Mouse (Mus musculus) embryonic facial prominence, embryonic 10.5 days (tissue): ENCODE measurements at regions not wholly inside any gene's neighbourhood (a gene's known extent, or its start where the extent isn't known, plus 50 kb on each side); places are given as distances from the start of the nearest gene placed in this dataset.

ENCODE experiments used
- DNase-seq: peaks from one replicate; pipeline ENCODE4 v3.0.0-alpha.2; 2017; ENCODE audit warnings: low spot score
- H3K27ac ChIP-seq: fragments of 300-500 bp; sonication (generic); replicated peaks from 2 replicates; pipeline ENCODE4 v1.5.1; 2016; ENCODE audit warnings: mild to moderate bottlenecking
- H3K27me3 ChIP-seq: fragments of 300-500 bp; sonication (generic); replicated peaks from 2 replicates; pipeline ENCODE4 v1.6.1; 2016; ENCODE audit warnings: low read depth, mild to moderate bottlenecking; ENCODE audit not compliant: poor library complexity, severe bottlenecking
- H3K36me3 ChIP-seq: fragments of 300-500 bp; sonication (generic); replicated peaks from 2 replicates; pipeline ENCODE4 v1.6.1; 2016; ENCODE audit warnings: mild to moderate bottlenecking, moderate library complexity
- H3K4me1 ChIP-seq: fragments of 300-500 bp; sonication (generic); 2 replicates; pipeline ENCODE4 v1.6.1; 2016
- H3K4me3 ChIP-seq: fragments of 300-500 bp; sonication (generic); 2 replicates; pipeline ENCODE4 v1.5.1; 2016; ENCODE audit warnings: mild to moderate bottlenecking, moderate library complexity
- H3K9me3 ChIP-seq: fragments of 300-500 bp; sonication (generic); 2 replicates; pipeline ENCODE4 v1.6.1; 2016; ENCODE audit warnings: mild to moderate bottlenecking
- WGBS: fragments of 180-500 bp; shearing (Covaris S2); methylation state at CpG from one replicate; pipeline ENCODE4 v1.1.7; 2016; 5-methylcytosine and 5-hydroxymethylcytosine counted together

DNA sequence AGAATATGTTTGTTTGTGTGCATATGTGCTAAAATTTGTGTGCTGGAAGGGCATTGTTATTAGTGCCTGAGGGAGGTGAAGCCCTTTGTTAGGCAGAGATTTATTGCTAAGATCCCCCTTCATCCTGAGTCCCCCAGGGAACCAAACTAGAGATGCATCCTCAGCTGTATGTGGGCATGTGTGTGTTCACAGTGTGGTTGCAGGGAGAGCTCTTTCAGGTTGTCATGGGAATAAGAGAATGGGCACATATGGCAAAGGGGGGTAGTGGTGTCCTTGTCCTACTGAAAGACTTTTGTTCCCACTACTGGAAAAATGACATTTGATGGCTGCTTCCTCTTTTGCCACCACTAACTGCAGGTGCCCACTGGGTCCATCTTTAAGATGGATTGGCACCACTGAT lies 320.4 kb upstream of the Cxcr4 start:
- H3K4me1 ChIP-seq, result peaks cover 6% of the 10 kb centered on the region
- no peaks in the 10 kb centered on the region for H3K27me3 ChIP-seq
- no peaks in the 10 kb centered on the region for H3K36me3 ChIP-seq
- no peak for DNase-seq
- no peak overlapping the region for H3K4me3 ChIP-seq
- no peaks in the 10 kb centered on the region for H3K9me3 ChIP-seq
- H3K27ac ChIP-seq, result no peak overlapping the region

DNA sequence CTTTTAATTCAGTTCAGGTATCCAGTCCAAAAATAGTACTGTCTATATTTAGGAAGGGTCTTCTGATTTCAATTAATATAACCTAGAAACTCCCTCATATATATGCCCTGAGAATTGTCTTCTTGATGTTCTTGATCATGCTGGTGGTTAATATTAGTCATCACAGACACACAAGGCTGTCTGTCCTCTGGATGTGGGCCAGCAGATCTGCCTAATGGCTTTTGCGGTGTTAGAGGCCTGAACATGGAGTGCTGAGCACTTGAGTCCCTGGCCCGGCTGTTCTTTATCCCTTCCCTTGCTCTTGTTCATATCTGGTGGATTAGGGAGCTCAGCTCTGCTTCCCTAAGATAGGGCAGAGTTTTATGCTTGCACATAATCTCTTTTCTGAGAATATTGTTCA lies 315.5 kb upstream of the Cxcr4 start:
- no peaks in the 10 kb centered on the region for H3K36me3 ChIP-seq
- no peaks in the 10 kb centered on the region for H3K9me3 ChIP-seq
- DNase-seq, result no peak
- 92% methylated on average over 2 of the region's 2 CpGs for WGBS
- H3K4me3 ChIP-seq, result no peak overlapping the region
- H3K27ac ChIP-seq, result no peak overlapping the region
- H3K4me1 ChIP-seq, result peaks cover 6% of the 10 kb centered on the region
- no peaks in the 10 kb centered on the region for H3K27me3 ChIP-seq

DNA sequence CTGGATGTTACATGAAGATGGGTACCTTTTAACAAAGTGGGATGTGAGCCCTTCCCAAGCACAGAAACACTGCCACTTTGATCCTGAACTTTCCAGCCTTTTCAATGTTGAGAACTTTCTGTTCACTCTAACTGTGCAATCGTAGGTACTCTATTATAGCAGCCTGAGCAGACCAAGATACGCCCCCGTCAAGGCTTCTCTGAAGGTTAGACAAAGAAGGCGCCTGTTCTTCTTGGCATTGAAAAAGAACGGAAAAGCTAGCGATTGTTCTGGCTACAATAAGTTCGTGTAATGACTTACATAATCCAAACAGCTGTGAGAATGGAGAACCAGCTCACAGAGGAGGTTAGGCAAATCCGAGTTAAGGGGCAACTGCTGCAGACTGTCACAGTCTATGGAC lies 305.9 kb upstream of the Cxcr4 start:
- Histone ChIP-seq H3K4me1 (peaks cover 4% of the 10 kb centered on the region; the same call in 1 of the 2 replicates), H3K27ac (no peak overlapping the region), H3K9me3 (no peaks in the 10 kb centered on the region), H3K27me3 (no peaks in the 10 kb centered on the region), H3K36me3 (no peaks in the 10 kb centered on the region), H3K4me3 (no peak overlapping the region)
- WGBS, result 83% methylated on average over 8 of the region's 8 CpGs
- no peak for DNase-seq

DNA sequence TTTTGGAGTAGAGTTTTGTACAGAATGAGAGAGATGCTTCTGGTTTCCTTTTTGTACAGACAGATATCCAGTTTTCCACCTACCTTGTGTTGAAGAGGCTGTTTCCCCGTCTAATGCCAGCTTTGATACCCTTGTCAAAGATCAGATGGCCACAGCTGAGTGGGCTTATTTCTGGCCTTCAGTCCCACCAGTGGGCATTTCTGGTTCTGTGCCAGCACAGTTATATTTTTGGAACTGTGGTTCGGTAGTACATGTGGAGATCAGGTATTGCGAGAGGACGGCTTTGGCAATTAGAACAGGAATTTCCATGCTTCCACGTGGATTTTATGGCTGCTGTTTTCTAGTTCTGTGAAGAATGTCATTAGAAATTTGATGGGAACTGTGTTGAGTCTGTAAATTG lies 302.5 kb upstream of the Cxcr4 start:
- Histone ChIP-seq H3K4me3 (no peak overlapping the region), H3K4me1 (no peaks in the 10 kb centered on the region), H3K9me3 (no peaks in the 10 kb centered on the region), H3K27ac (no peak overlapping the region), H3K36me3 (no peaks in the 10 kb centered on the region), H3K27me3 (no peaks in the 10 kb centered on the region)
- DNase-seq, result no peak
- 91% methylated on average over 5 of the region's 5 CpGs for WGBS

DNA sequence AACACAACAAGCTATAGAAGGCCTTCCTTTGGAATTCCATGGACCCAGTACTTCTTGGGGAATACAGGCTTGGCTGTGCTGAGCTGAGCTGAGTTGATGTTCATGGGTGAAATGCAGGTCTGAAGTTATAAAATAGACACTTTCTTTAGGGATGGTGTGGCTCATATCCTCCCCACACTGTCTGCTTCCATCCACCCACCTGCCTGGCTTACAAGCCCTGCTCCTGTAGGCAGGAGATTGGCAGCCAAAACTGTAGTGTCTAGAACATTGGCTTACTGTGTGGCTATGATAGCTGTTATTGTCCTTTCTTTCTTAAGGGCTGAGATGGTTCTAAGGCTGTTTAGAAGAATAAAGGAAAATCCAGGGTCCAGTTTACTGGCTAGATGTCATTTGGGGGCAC lies 286.2 kb upstream of the Cxcr4 start:
- H3K36me3 ChIP-seq, result no peaks in the 10 kb centered on the region
- H3K4me3 ChIP-seq, result no peak overlapping the region
- H3K27me3 ChIP-seq, result no peaks in the 10 kb centered on the region
- H3K4me1 ChIP-seq, result no peaks in the 10 kb centered on the region
- no peak for DNase-seq
- no peak overlapping the region for H3K27ac ChIP-seq
- H3K9me3 ChIP-seq, result no peaks in the 10 kb centered on the region

DNA sequence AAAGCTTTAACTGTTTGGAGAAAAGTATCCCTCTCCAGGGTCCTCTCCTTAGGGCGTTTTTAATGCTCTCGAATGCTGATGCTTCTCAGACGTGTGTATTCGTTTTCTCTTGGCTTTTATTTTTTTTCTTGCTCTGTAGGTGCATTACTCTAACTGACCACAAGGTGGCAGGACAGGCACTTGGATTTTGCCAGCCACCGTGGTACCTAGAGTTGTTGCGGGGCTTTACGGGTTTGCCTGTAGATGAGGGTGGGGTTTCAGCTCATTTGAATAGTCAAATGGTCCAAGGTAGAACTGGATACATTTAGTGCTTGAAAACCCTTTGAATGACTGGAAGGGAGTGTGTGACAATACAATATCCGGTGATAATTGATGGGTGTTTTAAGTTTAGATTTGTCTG lies 283.2 kb upstream of the Cxcr4 start:
- Histone ChIP-seq H3K27me3 (no peaks in the 10 kb centered on the region), H3K36me3 (no peaks in the 10 kb centered on the region), H3K27ac (no peak overlapping the region), H3K4me1 (no peaks in the 10 kb centered on the region), H3K4me3 (no peak overlapping the region), H3K9me3 (no peaks in the 10 kb centered on the region)
- peak; percentile 65 for DNase-seq
- 12% methylated on average over 8 of the region's 8 CpGs for WGBS

DNA sequence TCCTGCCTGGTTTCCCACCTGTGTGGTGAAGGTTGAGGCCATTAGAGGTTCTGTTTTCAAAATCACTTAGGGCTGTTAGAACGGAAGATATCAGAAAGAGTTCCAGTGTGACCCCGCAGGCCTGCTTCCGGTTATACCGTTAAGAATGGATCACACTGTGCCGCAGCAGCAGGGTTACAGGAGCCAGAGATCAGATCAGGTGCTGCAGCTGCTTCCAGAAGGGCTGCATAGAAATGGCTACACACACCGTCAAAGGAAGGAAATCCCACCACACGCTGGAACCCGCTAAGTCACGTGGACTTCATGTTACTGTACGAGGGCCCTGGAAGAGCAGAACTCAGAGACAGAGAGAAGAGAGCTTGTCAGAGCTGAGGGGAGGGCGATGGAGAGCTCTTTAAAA lies 282.1 kb upstream of the Cxcr4 start:
- Histone ChIP-seq H3K27me3 (no peaks in the 10 kb centered on the region), H3K36me3 (no peaks in the 10 kb centered on the region), H3K4me1 (no peaks in the 10 kb centered on the region), H3K9me3 (no peaks in the 10 kb centered on the region), H3K4me3 (no peak overlapping the region), H3K27ac (no peak overlapping the region)
- WGBS, result 78% methylated on average over 11 of the region's 11 CpGs
- DNase-seq, result no peak

DNA sequence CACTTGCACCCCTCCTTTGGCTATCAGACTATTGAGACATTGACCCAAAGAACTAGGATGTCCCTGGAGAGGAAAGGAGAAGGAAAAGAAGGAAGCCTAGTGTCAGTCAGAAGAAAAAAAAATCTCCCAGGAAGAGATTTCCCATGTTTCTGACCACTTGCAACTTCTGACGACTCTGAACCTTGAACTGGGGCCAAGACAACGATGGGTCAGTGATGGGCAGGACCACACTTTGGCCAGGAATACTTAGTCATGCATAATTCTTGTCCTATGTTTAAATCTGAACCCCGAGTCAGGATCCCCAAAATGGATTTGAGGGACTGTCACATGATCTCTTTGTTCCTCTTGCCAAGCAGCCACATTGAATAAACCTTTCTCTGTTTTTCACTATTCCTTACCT lies 276.7 kb upstream of the Cxcr4 start:
- no peaks in the 10 kb centered on the region for H3K9me3 ChIP-seq
- 79% methylated on average over 3 of the region's 3 CpGs for WGBS
- no peaks in the 10 kb centered on the region for H3K36me3 ChIP-seq
- no peak for DNase-seq
- no peak overlapping the region for H3K4me3 ChIP-seq
- H3K27me3 ChIP-seq, result no peaks in the 10 kb centered on the region
- H3K4me1 ChIP-seq, result no peaks in the 10 kb centered on the region
- H3K27ac ChIP-seq, result no peak overlapping the region

DNA sequence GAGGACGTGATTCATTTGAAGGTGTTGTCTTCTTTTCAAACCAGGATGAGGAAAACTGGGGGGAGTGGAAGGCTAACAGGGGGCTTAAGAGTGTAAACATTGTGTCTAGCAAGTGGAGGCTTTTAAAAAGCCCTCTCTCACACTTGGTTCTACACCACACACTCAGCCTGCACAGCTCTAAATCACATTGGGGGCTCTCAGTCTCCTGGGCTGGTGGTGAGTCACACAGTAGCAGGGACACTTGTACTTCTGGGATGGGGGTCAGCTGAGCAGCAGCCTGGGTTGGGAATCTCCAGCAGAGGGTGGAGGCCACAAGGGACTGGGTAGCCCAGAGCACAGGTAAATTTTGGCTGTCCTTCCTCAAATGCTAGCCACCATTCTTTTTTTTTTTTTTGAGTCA lies 268.4 kb upstream of the Cxcr4 start:
- Histone ChIP-seq H3K27me3 (no peaks in the 10 kb centered on the region), H3K4me3 (no peak overlapping the region), H3K4me1 (peaks cover 9% of the 10 kb centered on the region), H3K9me3 (no peaks in the 10 kb centered on the region), H3K36me3 (no peaks in the 10 kb centered on the region), H3K27ac (no peak overlapping the region)
- DNase-seq, result no peak
- 7% methylated on average over 1 of the region's 1 CpGs for WGBS

DNA sequence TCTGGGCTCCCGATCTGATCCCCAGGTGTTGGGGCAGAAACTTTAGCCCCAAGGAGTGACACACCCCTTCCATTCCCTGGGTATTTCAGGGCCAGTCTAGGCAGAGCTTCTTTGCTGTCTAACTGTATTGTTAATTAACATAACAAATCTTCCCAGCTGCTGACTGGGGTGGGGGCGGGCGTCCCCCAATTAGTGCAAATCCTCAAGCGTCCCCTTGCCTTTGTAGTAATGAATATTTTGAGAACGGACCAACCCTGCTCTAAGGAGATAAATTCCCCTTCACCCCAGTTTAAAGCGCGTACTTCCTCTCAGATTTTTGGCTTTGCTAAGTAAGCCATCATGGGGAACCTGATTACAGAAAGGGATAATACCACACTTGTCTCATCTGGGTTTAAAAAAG lies 268.0 kb upstream of the Cxcr4 start:
- Histone ChIP-seq H3K9me3 (no peaks in the 10 kb centered on the region), H3K4me1 (peaks cover 9% of the 10 kb centered on the region), H3K27ac (no peak overlapping the region), H3K27me3 (no peaks in the 10 kb centered on the region), H3K4me3 (no peak overlapping the region), H3K36me3 (no peaks in the 10 kb centered on the region)
- DNase-seq, result no peak
- WGBS, result 9% methylated on average over 7 of the region's 7 CpGs

DNA sequence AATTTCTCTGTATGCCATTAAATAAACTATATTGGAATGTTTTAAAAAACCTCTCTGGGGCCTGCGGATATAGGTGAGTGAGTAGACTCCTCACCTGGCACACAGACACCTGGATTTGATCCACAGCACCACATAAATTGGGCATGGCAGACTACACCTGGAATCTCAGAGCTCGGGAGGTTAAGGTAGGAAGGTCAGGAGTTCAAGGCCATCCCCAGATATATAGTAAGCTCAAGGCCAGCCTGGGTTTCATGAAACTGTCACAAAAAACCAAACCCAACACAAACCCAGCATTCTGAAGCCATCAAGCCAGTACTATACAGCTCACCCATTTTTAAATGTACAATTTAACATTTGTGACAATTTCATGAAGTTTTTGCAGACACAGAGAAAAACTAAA lies 266.6 kb upstream of the Cxcr4 start:
- Histone ChIP-seq H3K9me3 (no peaks in the 10 kb centered on the region), H3K4me3 (no peak overlapping the region), H3K27ac (no peak overlapping the region), H3K36me3 (no peaks in the 10 kb centered on the region), H3K4me1 (peaks cover 9% of the 10 kb centered on the region), H3K27me3 (no peaks in the 10 kb centered on the region)
- DNase-seq, result no peak
- WGBS, result 86% methylated on average over 2 of the region's 2 CpGs

DNA sequence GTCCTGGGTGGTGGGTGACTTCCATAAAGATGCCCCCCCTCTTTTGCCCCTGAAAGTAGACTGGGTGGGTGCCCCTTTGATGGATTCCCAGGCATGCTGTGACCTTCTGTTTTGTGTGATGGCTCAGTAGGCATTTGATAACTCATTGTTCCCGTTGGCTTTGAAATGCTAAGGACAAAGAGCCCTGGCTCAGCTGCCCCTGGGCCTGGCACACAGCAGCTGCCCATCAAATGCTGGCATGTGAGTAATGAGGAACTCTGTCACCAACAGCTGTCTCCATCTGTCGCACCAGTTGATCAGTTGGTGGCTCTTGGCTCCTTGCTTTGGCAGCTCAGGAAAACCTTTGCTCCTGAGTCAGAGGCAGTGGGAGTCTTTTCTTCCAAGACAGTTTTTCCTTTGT lies 264.8 kb upstream of the Cxcr4 start:
- no peaks in the 10 kb centered on the region for H3K36me3 ChIP-seq
- no peak overlapping the region for H3K4me3 ChIP-seq
- no peaks in the 10 kb centered on the region for H3K9me3 ChIP-seq
- H3K4me1 ChIP-seq, result peaks cover 9% of the 10 kb centered on the region
- H3K27ac ChIP-seq, result no peak overlapping the region
- H3K27me3 ChIP-seq, result no peaks in the 10 kb centered on the region
- 71% methylated on average over 2 of the region's 2 CpGs for WGBS
- no peak for DNase-seq

DNA sequence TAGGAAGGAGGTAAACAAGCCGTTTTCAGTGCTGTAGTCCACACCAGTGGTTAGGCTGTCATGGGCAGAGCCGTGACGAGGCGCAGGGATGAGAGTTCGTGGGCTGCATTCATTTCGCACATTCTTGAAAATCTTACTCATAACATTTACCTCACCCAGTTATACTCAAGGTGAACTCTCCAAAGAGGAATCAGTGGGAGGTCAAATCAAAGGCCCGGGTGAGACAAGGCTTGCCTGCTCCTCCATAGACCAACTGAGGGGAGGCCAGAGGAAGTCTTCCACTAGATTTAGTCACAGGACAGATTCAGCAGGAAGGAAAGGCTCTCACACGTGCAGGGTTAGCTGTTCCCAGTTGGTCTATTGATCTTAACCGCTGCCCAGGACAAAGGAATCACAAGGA lies 262.6 kb upstream of the Cxcr4 start:
- DNase-seq, result no peak
- H3K36me3 ChIP-seq, result no peaks in the 10 kb centered on the region
- H3K4me3 ChIP-seq, result no peak overlapping the region
- no peaks in the 10 kb centered on the region for H3K9me3 ChIP-seq
- 65% methylated on average over 9 of the region's 9 CpGs for WGBS
- H3K27ac ChIP-seq, result no peak overlapping the region
- peaks cover under 1% of the 10 kb centered on the region; the same call in 1 of the 2 replicates for H3K4me1 ChIP-seq
- H3K27me3 ChIP-seq, result no peaks in the 10 kb centered on the region

DNA sequence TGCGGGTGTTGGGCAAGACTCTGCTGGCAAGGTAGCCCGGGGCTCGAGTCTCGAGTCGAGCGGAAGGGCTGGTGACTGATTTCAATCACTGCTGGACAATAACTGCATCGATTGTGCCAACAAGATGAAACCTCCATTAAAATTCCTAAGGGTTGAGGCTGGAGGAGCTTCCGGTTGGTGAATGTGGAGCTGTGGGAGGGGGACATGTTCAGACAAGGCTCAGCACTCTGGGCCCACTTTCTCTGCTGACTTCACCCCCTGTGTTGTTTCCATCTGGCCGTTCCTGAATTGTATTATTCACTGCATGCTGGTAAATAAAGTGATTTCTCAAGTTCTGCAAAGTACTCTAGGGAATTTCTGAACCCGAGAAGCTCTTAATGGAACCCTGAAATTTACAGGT lies 261.2 kb upstream of the Cxcr4 start:
- Histone ChIP-seq H3K9me3 (no peaks in the 10 kb centered on the region), H3K4me1 (no peaks in the 10 kb centered on the region), H3K27ac (no peak overlapping the region), H3K36me3 (no peaks in the 10 kb centered on the region), H3K27me3 (no peaks in the 10 kb centered on the region), H3K4me3 (no peak overlapping the region)
- WGBS, result 90% methylated on average over 10 of the region's 10 CpGs
- DNase-seq, result no peak
